Mouse (Mus musculus): Measurements from ENCODE around the gene Coro2a. TPM values are rescaled to one million over a fixed set of nuclear protein-coding genes. Genes with fewer than 3 reads are reported as not detected.
"Not testable (repeated sequence)": the region's sequence is repeated elsewhere in the genome, so short reads cannot be mapped to it uniquely, and the experiment has no call there.

Gene Coro2a
- polyA plus RNA-seq, 1 experiment: 23.2 TPM

DNA sequence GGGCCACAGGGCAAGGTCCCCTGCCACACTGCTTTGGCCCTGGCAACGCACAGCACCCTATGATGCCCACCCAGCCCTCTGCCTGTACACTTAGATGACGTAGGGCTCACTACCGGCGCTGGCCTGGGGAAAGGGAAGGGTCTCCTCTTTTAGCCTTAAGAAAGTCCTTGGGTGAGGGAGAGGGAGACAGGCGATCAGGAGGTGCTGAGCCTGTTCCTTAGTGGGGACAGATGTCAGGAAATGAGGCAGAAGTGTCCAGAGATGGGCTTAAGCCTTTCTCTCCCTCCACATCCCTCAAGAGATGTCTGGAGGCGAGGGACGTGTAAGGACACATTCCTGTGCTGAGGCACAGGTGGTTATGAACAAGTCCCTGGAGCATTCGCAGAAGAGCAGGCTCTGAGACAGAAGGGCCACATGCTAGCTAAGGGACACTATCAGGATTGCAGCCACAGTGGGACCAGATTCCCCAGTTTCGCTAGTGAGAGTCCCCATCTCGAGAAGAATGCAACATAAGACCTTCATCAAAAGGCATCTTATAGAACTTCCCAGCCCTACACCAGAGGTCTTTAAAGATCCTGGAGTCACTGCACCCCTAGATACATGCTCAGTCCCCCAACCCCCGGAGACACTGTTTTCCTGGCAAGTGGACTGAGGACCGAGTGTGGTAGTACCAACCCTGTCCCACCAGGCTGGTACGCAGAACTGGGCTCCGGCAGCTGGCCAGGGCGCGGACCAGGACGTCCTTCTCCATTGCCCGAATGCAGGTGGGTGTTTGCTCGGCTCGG is 1.3 kb downstream of the Coro2a start:
- TF ChIP-seq POLR2A (IDR thresholded peaks at IDR 0.05; ENCODE audit: extremely low read depth, insufficient read depth, low read length) (no peak), CTCF (IDR thresholded peaks at IDR 0.05; ENCODE audit: extremely low read depth, insufficient read depth, low read length) (no peak)
- H3K4me1 ChIP-seq (ENCODE audit: control insufficient read depth, insufficient read depth, low read length): no peaks in the 10 kb centered on the region
- H3K27ac ChIP-seq (ENCODE audit: insufficient read depth, low read length): no peak overlapping the region
- H3K4me3 ChIP-seq (ENCODE audit: insufficient read depth, low read length): peak overlapping the region; percentile 53

- H3K4me1 ChIP-seq (ENCODE audit: control insufficient read depth, insufficient read depth, low read length); H3K27ac ChIP-seq (ENCODE audit: insufficient read depth, low read length); H3K4me3 ChIP-seq (ENCODE audit: insufficient read depth, low read length): not testable (repeated sequence)
Measured at GRCm38 (mm10) chr4:46599609-46600008, 2.4 kb downstream of the Coro2a start.

DNA sequence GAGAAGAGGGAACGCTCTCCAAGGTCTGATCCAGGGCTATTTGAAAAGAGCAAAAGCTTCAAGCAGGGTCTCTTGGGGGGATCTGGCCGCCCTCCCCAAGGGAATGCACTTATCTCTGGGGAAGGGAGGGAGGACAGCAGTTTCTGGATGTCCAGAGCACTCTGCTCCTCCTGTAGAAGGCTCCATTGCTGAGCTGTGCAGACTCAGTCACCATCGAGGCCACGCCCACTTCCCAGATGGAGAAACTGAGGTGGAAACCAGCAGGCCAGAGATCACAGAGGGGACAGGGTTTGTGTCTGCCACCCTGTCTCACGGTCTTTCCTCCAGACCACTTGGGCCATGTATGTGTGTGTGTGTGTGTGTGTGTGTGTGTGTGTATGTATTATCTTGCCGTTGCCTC is 3.0 kb downstream of the Coro2a start:
- no peak overlapping the region for H3K27ac ChIP-seq (ENCODE audit: insufficient read depth, low read length)
- no peaks in the 10 kb centered on the region for H3K4me1 ChIP-seq (ENCODE audit: control insufficient read depth, insufficient read depth, low read length)
- TF ChIP-seq CTCF (IDR thresholded peaks at IDR 0.05; ENCODE audit: extremely low read depth, insufficient read depth, low read length): no peak
- no peak for TF ChIP-seq POLR2A (IDR thresholded peaks at IDR 0.05; ENCODE audit: extremely low read depth, insufficient read depth, low read length)
- H3K4me3 ChIP-seq (ENCODE audit: insufficient read depth, low read length): no peak overlapping the region

DNA sequence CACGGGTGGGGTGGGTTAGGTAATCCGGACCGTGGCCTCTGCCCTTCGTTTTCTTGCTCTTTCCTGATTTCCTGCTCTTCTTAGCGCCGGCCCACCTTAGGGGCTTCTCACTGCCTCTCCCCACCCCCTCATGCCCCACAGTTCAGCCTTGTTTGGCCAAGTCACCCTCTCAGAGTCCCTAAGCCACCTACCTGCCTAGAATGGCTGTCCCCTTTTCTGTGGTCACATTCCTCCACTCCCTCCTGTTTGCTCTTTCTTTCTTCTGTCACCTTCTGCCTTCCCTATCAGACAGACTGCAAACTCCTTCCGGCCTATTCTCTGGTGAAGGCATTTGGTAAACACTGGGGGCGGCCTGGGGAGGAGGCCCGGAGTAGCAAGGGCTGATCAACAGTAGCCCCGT is 3.9 kb downstream of the Coro2a start:
- Histone ChIP-seq H3K27ac (ENCODE audit: insufficient read depth, low read length) (no peak overlapping the region), H3K4me3 (ENCODE audit: insufficient read depth, low read length) (no peak overlapping the region), H3K4me1 (ENCODE audit: control insufficient read depth, insufficient read depth, low read length) (no peaks in the 10 kb centered on the region)
- no peak for TF ChIP-seq CTCF (IDR thresholded peaks at IDR 0.05; ENCODE audit: extremely low read depth, insufficient read depth, low read length)
- TF ChIP-seq POLR2A (IDR thresholded peaks at IDR 0.05; ENCODE audit: extremely low read depth, insufficient read depth, low read length): no peak

DNA sequence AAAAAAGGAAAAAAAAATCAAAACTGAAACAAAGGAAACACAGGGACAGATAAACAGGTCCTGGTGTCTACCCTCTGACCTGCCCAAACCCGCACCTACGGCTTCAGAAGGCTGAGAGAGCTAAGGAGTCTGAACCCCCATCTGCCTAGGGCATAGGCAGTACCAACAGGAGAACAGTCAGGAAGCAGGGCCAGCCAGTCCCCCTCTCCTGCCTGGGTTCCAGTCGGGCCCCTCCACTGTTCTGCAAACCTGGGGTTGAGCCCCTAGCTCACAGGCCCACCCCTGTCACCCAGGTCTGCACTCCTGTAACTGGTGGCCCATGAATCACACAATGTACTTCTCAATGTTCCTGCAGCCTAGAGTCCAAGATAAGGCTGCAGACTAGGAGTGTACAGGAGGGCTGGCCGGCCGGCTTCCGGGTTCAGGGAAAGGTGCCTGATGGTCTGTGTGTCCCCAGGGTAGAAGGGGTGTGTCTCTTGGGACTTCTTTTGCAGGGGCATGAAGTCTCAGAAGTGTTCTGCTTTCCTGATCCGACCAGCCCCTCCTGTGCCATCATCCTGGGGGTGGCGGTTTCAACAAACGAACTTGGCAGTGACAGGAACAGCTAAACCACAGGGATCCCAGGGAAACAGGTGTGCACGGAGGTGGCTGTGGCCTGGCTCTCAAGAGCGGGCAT is 4.6 kb downstream of the Coro2a start:
- Histone ChIP-seq H3K27ac (ENCODE audit: insufficient read depth, low read length) (no peak overlapping the region), H3K4me1 (ENCODE audit: control insufficient read depth, insufficient read depth, low read length) (no peaks in the 10 kb centered on the region), H3K4me3 (ENCODE audit: insufficient read depth, low read length) (no peak overlapping the region)
- TF ChIP-seq CTCF (IDR thresholded peaks at IDR 0.05; ENCODE audit: extremely low read depth, insufficient read depth, low read length) (no peak), POLR2A (IDR thresholded peaks at IDR 0.05; ENCODE audit: extremely low read depth, insufficient read depth, low read length) (no peak)

GRCm38 (mm10) chr4:46596398-46596797 is 5.6 kb downstream of the Coro2a start:
- H3K4me3 ChIP-seq (ENCODE audit: insufficient read depth, low read length): no peak overlapping the region
- no peak overlapping the region for H3K27ac ChIP-seq (ENCODE audit: insufficient read depth, low read length)

DNA sequence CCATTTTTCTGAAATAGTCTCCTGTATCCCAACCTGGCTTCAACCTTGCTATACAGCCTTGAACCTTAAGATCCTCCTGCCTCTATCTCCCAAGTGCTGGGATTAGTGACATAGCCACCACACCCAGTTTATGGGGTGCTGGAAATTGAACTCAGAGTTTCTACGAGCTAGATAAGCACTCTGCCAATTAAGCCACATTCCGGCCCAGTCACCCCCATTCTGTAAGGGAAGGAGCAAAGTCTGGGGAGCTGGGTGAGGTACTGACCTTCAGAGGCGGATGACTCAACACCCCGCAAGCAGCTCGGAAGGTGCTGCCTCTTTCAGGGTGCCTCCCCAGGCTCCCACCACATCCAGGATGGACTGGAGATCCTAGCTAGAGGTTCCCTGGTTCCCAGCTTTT is 7.9 kb downstream of the Coro2a start:
- Histone ChIP-seq H3K27ac (ENCODE audit: insufficient read depth, low read length) (no peak overlapping the region), H3K4me3 (ENCODE audit: insufficient read depth, low read length) (no peak overlapping the region), H3K4me1 (ENCODE audit: control insufficient read depth, insufficient read depth, low read length) (no peaks in the 10 kb centered on the region)
- TF ChIP-seq CTCF (IDR thresholded peaks at IDR 0.05; ENCODE audit: extremely low read depth, insufficient read depth, low read length): no peak
- no peak for TF ChIP-seq POLR2A (IDR thresholded peaks at IDR 0.05; ENCODE audit: extremely low read depth, insufficient read depth, low read length)

More at GRCm38 (mm10) chr4:46596398-46596797, 5.6 kb downstream of the Coro2a start:
- no peaks in the 10 kb centered on the region for H3K4me1 ChIP-seq (ENCODE audit: control insufficient read depth, insufficient read depth, low read length)
- TF ChIP-seq POLR2A (IDR thresholded peaks at IDR 0.05; ENCODE audit: extremely low read depth, insufficient read depth, low read length) (no peak), CTCF (IDR thresholded peaks at IDR 0.05; ENCODE audit: extremely low read depth, insufficient read depth, low read length) (no peak)

DNA sequence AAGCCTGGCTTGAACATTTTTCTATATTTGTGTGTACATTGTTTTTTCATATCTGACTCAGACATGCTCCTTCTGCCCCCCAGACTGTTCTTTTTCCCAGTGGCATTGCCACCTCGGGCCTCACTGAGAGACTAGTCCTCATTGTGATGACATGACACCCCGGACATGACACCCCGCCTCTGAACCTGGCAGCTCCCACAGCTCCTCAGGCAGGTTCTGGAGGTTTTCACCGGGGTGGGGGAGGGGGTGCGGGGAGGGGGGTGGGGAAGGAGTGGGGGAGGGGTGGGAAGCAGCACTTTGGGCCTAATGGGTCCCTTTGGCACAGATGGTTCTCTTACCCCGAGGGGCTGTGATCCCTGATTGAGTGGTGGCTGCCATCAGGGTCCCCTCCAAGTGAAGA is 8.5 kb downstream of the Coro2a start:
- TF ChIP-seq CTCF (IDR thresholded peaks at IDR 0.05; ENCODE audit: extremely low read depth, insufficient read depth, low read length) (no peak), POLR2A (IDR thresholded peaks at IDR 0.05; ENCODE audit: extremely low read depth, insufficient read depth, low read length) (no peak)
- Histone ChIP-seq H3K4me1 (ENCODE audit: control insufficient read depth, insufficient read depth, low read length) (no peaks in the 10 kb centered on the region), H3K27ac (ENCODE audit: insufficient read depth, low read length) (no peak overlapping the region), H3K4me3 (ENCODE audit: insufficient read depth, low read length) (no peak overlapping the region)

GRCm38 (mm10) chr4:46591833-46592520 is 10.0 kb downstream of the Coro2a start:
- H3K4me3 ChIP-seq (ENCODE audit: insufficient read depth, low read length): no peak overlapping the region
- no peaks in the 10 kb centered on the region for H3K4me1 ChIP-seq (ENCODE audit: control insufficient read depth, insufficient read depth, low read length)
- TF ChIP-seq CTCF (IDR thresholded peaks at IDR 0.05; ENCODE audit: extremely low read depth, insufficient read depth, low read length) (no peak), POLR2A (IDR thresholded peaks at IDR 0.05; ENCODE audit: extremely low read depth, insufficient read depth, low read length) (no peak)
- no peak overlapping the region for H3K27ac ChIP-seq (ENCODE audit: insufficient read depth, low read length)

Data from cortical plate, adult 2 months (tissue).